ENCODE assay signal across 12 mouse cellular contexts in the genomic region with DNA sequence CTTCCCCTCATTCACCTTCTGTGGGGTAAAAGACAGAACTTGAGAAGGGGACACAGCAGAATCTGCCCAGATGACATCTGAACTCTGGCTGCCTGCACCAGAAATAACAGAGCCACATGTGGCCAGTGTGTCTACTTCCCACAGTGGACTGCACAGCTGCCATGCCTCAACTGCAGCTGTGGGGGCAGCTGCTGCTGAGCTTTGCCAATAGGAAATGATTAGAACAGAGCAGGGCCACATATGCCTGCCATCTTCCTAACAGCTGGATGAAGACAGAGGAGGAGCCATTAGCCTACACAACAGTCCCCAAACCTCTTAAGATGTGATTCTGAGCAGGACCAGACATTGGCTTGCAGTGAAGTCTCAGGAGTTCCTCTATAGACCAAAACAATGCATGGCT.
DNase-seq lines count a peak whose midpoint lies in the region; ATAC-seq lines count a peak whose summit lies in the region.
"Had no signal": no experiment of that assay in that cellular context is flagged by ENCODE, and none has a peak within 500 bp of the region (broad histone marks: within the 10 kb centered on the region; RNA-seq: fewer than 3 reads in every experiment).

No protein-coding gene starts in this region.

- peaks cover 47% of the 10 kb centered on the region for H3K36me3 ChIP-seq in embryonic facial prominence, embryonic 15.5 days

- no peaks in the 10 kb centered on the region for H3K27me3 ChIP-seq in embryonic facial prominence, embryonic 15.5 days

- no peak overlapping the region for H3K4me2 ChIP-seq in embryonic facial prominence, embryonic 15.5 days (replicated peaks)

- peak; percentile 15 for DNase-seq in kidney, adult 9 months
- no peak for DNase-seq in kidney, postnatal 36 days
- DNase-seq in heart, postnatal 4 days, result peak; percentile 49
- peak; percentile 40 for DNase-seq in lung, postnatal 14 days
- no peak for DNase-seq in testis, postnatal 14 days (ENCODE audit: low spot score)
- DNase-seq in urinary bladder, postnatal 25 days (ENCODE audit: low spot score), result no peak
- DNase-seq in right cerebral cortex, postnatal 4 days, result no peak
- DNase-seq: cerebellum, adult 11-12 months; left cerebral cortex, postnatal 4 days; spleen, adult 18-20 months had no signal

- no peaks in the 10 kb centered on the region for H3K4me1 ChIP-seq in embryonic facial prominence, embryonic 15.5 days

- H3K9me3 ChIP-seq in embryonic facial prominence, embryonic 15.5 days (replicated peaks), result no peaks in the 10 kb centered on the region

- peak; percentile 73 for ATAC-seq in embryonic facial prominence, embryonic 15.5 days (ENCODE audit: insufficient number of reproducible peaks, low FRiP score, low TSS enrichment, low read depth)
- ATAC-seq: forebrain, embryonic 16.5 days had no signal

- 0 out of 2 replicates have a peak overlapping the region, but pooled peaks have one; percentile 17 for H3K27ac ChIP-seq in embryonic facial prominence, embryonic 15.5 days (replicated peaks)

- no peak overlapping the region for H3K4me3 ChIP-seq in embryonic facial prominence, embryonic 15.5 days (replicated peaks)

- no peak overlapping the region for H3K9ac ChIP-seq in embryonic facial prominence, embryonic 15.5 days

Comparison
In these comparisons a context has a peak if more than half of its experiments do, and no peak if none do; other contexts are left out.
1. DNase-seq: peak in kidney, adult 9 months (single experiment), heart, postnatal 4 days (single experiment) and lung, postnatal 14 days (single experiment); none in kidney, postnatal 36 days (0 of 2), testis, postnatal 14 days (single experiment), urinary bladder, postnatal 25 days (single experiment) and right cerebral cortex, postnatal 4 days (single experiment).